Mouse (Mus musculus) lung, postnatal 0 days (tissue): ENCODE data around the gene Slc8a2. TPM values are rescaled to one million over a fixed set of nuclear protein-coding genes. Genes with fewer than 3 reads are reported as not detected.

ENCODE experiments used
- ATAC-seq: fragments of 200-750 bp; cut with Nextera tagmentation; 2 replicates; pipeline ENCODE4 v1.8.0; 2017; ENCODE audit warnings: moderate library complexity
- DNase-seq: peaks from one replicate; pipeline ENCODE4 v3.0.0-alpha.2; 2016; ENCODE audit warnings: low spot score
- H3K27ac ChIP-seq: fragments of 300-500 bp; sonication (generic); 2 replicates; pipeline ENCODE4 v1.5.1; 2014; ENCODE audit warnings: antibody characterized with exemption, mild to moderate bottlenecking, low read length, mixed read lengths
- H3K27me3 ChIP-seq: fragments of 300-500 bp; sonication (generic); replicated peaks from 2 replicates; pipeline ENCODE4 v1.6.1; 2014; ENCODE audit warnings: low read length, mixed read lengths; ENCODE audit not compliant: insufficient read depth
- H3K36me3 ChIP-seq: fragments of 300-500 bp; sonication (generic); 2 replicates; pipeline ENCODE4 v1.6.1; 2014; ENCODE audit warnings: low read length, mixed read lengths; ENCODE audit not compliant: insufficient read depth
- H3K4me1 ChIP-seq: fragments of 300-500 bp; sonication (generic); 2 replicates; pipeline ENCODE4 v1.6.1; 2014; ENCODE audit warnings: antibody characterized with exemption, low read depth, low read length, mixed read lengths; ENCODE audit not compliant: insufficient read depth
- H3K4me2 ChIP-seq: fragments of 300-500 bp; sonication (generic); replicated peaks from 2 replicates; pipeline ENCODE4 v1.6.1; 2014; ENCODE audit warnings: low read depth, mild to moderate bottlenecking, low read length, moderate library complexity, mixed read lengths
- H3K4me3 ChIP-seq: fragments of 300-500 bp; sonication (generic); 2 replicates; pipeline ENCODE4 v1.5.1; 2014; ENCODE audit warnings: low read depth, low read length
- H3K9ac ChIP-seq: fragments of 300-500 bp; sonication (generic); replicated peaks from 2 replicates; pipeline ENCODE4 v1.6.1; 2014; ENCODE audit warnings: low read depth, mild to moderate bottlenecking
- H3K9me3 ChIP-seq: fragments of 300-500 bp; sonication (generic); 2 replicates; pipeline ENCODE4 v1.6.1; 2016; ENCODE audit warnings: low read length, mixed read lengths
- CTCF ChIP-seq: IDR thresholded peaks from 2 replicates; pipeline ENCODE4 v1.5.1; 2016; ENCODE audit warnings: antibody characterized with exemption, mild to moderate bottlenecking
- EP300 ChIP-seq: IDR thresholded peaks from 2 replicates; pipeline ENCODE4 v1.6.1; 2016; ENCODE audit warnings: antibody characterized with exemption, mild to moderate bottlenecking, control low read depth
- WGBS: fragments of 180-500 bp; shearing (Covaris S2); extraction: QIAGEN DNeasy Blood & Tissue Kit; methylation state at CpG from one replicate; pipeline ENCODE4 v1.1.7; 2014; 5-methylcytosine and 5-hydroxymethylcytosine counted together
- polyA plus RNA-seq: library from polyadenylated mRNA; unstranded; fragments of >200 nt; fragmentation: Nextera tagmentation; extraction: Ambion mirVana; gene quantifications from 2 replicates; pipeline ENCODE4 v1.2.1, GENCODE M21; 2015

The Slc8a2 gene
- polyA plus RNA-seq, 1 experiment from 2014 or later, result 0.05 TPM

GRCm38 (mm10) chr7:16201136-16201535 lies 71.5 kb downstream of the Slc8a2 start:
- Histone ChIP-seq H3K9ac (no peak overlapping the region), H3K4me1 (no peaks in the 10 kb centered on the region), H3K9me3 (no peaks in the 10 kb centered on the region), H3K36me3 (peaks cover 32% of the 10 kb centered on the region; the same call in 1 of the 2 replicates), H3K27ac (no peak overlapping the region), H3K27me3 (no peaks in the 10 kb centered on the region), H3K4me3 (no peak overlapping the region), H3K4me2 (no peak overlapping the region)
- no peak for ATAC-seq
- DNase-seq, result no peak
- TF ChIP-seq CTCF (no peak), EP300 (no peak)
- 71% methylated on average over 6 of the region's 6 CpGs for WGBS

DNA sequence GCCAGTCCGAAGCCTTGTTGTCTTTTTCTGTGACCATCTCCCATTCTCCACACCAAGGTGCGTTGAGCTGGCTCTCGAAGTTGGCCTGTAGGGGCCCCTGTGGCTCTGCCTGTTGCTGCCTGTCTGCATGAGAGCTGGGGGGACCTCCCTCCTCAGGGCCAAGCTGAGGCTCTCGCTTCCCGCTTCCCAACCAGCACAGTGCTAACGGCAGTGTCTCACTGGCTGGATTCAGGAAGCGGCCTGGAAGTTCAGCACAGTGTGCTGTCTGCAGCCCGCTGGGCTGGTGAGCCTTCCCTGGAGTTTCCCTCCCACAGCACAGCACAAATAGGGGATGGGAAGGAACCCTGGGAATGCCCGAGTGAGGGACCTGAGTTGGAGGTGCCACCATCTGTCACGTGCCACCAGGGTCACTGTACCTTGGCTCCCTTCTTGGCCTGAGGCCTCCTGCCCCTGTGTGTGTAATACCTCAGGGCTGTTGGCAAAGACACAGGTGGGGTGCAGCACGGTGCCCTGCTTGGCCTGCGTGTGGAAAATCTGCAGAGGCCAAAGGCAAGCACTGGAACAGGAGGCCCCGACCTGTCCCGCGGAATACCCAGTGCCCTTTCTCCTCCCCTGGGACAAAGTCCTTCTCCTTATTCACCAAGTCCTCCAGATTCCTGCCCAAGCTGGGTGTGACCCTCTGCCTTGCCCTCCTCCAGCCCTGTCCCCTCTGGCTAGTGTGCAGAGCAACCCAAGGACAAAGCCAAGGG lies 73.3 kb downstream of the Slc8a2 start:
- WGBS, result 80% methylated on average over 15 of the region's 15 CpGs
- H3K36me3 ChIP-seq, result peaks cover 23% of the 10 kb centered on the region; the same call in 1 of the 2 replicates
- no peak overlapping the region for H3K27ac ChIP-seq

GRCm38 (mm10) chr7:16203505-16203903 lies 73.9 kb downstream of the Slc8a2 start:
- Histone ChIP-seq H3K9ac (no peak overlapping the region), H3K4me2 (no peak overlapping the region), H3K36me3 (peaks cover 18% of the 10 kb centered on the region; the same call in 1 of the 2 replicates), H3K9me3 (no peaks in the 10 kb centered on the region), H3K4me3 (no peak overlapping the region), H3K4me1 (no peaks in the 10 kb centered on the region), H3K27ac (no peak overlapping the region), H3K27me3 (no peaks in the 10 kb centered on the region)
- no peak for DNase-seq
- TF ChIP-seq EP300, result no peak
- no peak for TF ChIP-seq CTCF
- no peak for ATAC-seq
- WGBS, result 86% methylated on average over 13 of the region's 13 CpGs

More for the DNA sequence above, 73.3 kb downstream of the Slc8a2 start:
- Histone ChIP-seq H3K9ac (no peak overlapping the region), H3K27me3 (no peaks in the 10 kb centered on the region), H3K4me1 (no peaks in the 10 kb centered on the region), H3K4me2 (no peak overlapping the region), H3K9me3 (no peaks in the 10 kb centered on the region), H3K4me3 (no peak overlapping the region)
- DNase-seq (no peak), ATAC-seq (no peak)
- no peak for TF ChIP-seq CTCF
- no peak for TF ChIP-seq EP300

DNA sequence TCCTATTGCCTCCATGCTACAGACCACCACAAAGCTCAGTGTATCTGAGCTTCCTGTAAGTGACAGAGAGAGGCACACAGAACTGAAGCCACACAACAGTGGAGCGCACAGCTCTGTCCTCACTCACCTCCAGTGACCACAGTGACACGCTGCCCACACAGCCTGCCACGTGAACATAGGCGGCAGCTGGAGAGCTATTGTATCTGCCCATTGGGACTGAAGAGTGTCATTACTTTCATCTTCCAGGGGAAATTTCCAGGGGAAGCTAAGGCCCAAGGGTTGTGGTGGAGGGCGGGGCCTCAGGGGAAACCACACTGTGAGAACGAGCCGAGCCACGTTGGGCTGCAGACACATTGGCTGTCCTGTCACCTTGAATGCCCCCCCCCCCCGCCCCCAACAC lies 75.2 kb downstream of the Slc8a2 start:
- Histone ChIP-seq H3K27ac (no peak overlapping the region), H3K36me3 (peaks cover 12% of the 10 kb centered on the region; the same call in 1 of the 2 replicates), H3K4me3 (no peak overlapping the region), H3K4me2 (no peak overlapping the region), H3K9me3 (no peaks in the 10 kb centered on the region), H3K9ac (no peak overlapping the region), H3K27me3 (no peaks in the 10 kb centered on the region), H3K4me1 (no peaks in the 10 kb centered on the region)
- 81% methylated on average over 8 of the region's 9 CpGs for WGBS
- TF ChIP-seq EP300 (no peak), CTCF (no peak)
- DNase-seq (no peak), ATAC-seq (no peak)

- no peak for ATAC-seq
- H3K9ac ChIP-seq, result no peak overlapping the region
- H3K27ac ChIP-seq, result no peak overlapping the region
- H3K4me1 ChIP-seq, result no peaks in the 10 kb centered on the region
- H3K4me2 ChIP-seq, result no peak overlapping the region
- H3K4me3 ChIP-seq, result no peak overlapping the region
- H3K36me3 ChIP-seq, result peaks cover 8% of the 10 kb centered on the region; the same call in 1 of the 2 replicates
- whole genome bisulfite sequencing, result 73% methylated on average over 7 of the region's 7 CpGs
- no peak for DNase-seq
- TF ChIP-seq EP300 (no peak), CTCF (no peak)
- H3K9me3 ChIP-seq, result no peaks in the 10 kb centered on the region
- no peaks in the 10 kb centered on the region for H3K27me3 ChIP-seq
Measured at GRCm38 (mm10) chr7:16207076-16207475, 77.5 kb downstream of the Slc8a2 start.

DNA sequence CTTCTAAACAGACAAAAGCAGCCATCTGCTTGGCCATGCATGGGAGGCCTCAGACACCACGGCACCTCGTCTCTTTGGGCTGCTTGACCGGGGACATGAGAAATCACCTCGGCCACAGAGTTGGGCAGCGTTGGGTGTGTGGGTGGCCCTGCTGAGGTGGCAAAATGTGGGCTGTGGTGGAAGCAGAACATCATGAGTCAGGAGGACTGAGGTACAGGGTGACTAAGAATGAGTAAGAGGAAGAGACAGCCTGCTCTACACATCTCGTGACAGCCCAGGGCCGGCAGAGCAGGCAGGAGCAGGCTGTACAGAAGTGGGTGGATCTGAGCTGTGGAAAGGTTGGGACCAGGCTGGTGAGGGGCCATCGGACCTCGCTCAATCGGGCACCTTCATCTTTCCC lies 77.9 kb downstream of the Slc8a2 start:
- TF ChIP-seq EP300 (no peak), CTCF (no peak)
- Histone ChIP-seq H3K36me3 (peaks cover 8% of the 10 kb centered on the region; the same call in 1 of the 2 replicates), H3K9me3 (no peaks in the 10 kb centered on the region), H3K4me3 (no peak overlapping the region), H3K9ac (no peak overlapping the region), H3K27me3 (no peaks in the 10 kb centered on the region), H3K4me2 (no peak overlapping the region), H3K27ac (no peak overlapping the region), H3K4me1 (no peaks in the 10 kb centered on the region)
- WGBS, result 89% methylated on average over 10 of the region's 10 CpGs
- DNase-seq (peak; percentile 55), ATAC-seq (peak; percentile 20)
